Mouse (Mus musculus): ENCODE measurements around the gene Pds5a. TPM values are rescaled to one million over a fixed set of nuclear protein-coding genes. Genes with fewer than 3 reads are reported as not detected.
"Not testable (repeated sequence)": the region's sequence is repeated elsewhere in the genome, so short reads cannot be mapped to it uniquely, and the experiment has no call there.

Gene Pds5a
- polyA plus RNA-seq, 1 experiment from 2014 or later, result 73.2 TPM

GRCm38 (mm10) chr5:65700102-65700501, 2.0 kb upstream of the Pds5a start:
- peaks cover 9% of the 10 kb centered on the region for H3K4me1 ChIP-seq (replicated peaks; ENCODE audit: control insufficient read depth, insufficient read depth, low read length)
- no peak overlapping the region for H3K27ac ChIP-seq (ENCODE audit: low read depth, low read length)
- H3K9me3 ChIP-seq (ENCODE audit: control insufficient read depth, low read length), result no peaks in the 10 kb centered on the region
- 84% methylated on average over 5 of the region's 5 CpGs for WGBS
- H3K27me3 ChIP-seq (replicated peaks; ENCODE audit: control insufficient read depth, insufficient read depth, low read length), result no peaks in the 10 kb centered on the region
- H3K36me3 ChIP-seq (ENCODE audit: control insufficient read depth, insufficient read depth, low read length), result 0 out of 2 replicates have a peak, but pooled peaks cover 2% of the 10 kb centered on the region
- no peak overlapping the region for H3K4me2 ChIP-seq
- no peak for DNase-seq (ENCODE audit: low spot score)
- no peak overlapping the region for H3K9ac ChIP-seq (ENCODE audit: low read depth, low read length)
- no peak overlapping the region for H3K4me3 ChIP-seq (ENCODE audit: low read depth, low read length)
- no peak for ATAC-seq (replicated peaks; ENCODE audit: low FRiP score)

DNA sequence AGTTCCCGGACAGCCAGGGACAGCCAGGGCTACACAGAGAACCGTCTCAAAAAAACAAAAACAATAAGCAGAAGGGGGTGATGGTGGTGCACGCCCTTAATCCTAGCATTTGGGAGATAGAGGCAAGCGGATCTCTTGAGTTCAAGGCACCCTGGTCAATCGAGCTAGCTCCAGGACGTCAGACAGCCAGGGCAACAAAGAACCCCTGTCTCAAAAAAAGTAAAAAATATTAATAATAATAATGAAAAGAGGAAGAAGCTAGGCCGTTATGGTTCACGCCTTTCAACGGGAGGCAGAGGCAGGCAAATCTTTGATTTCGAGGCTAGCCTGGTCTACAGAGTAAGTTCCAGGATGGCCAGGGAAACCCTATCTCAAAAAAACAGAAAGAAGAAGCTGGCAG, 1.1 kb upstream of the Pds5a start:
- H3K4me3 ChIP-seq (ENCODE audit: low read depth, low read length), result peak overlapping the region; percentile 98
- peaks cover 13% of the 10 kb centered on the region for H3K4me1 ChIP-seq (replicated peaks; ENCODE audit: control insufficient read depth, insufficient read depth, low read length)
- H3K36me3 ChIP-seq (ENCODE audit: control insufficient read depth, insufficient read depth, low read length), result peaks cover 2% of the 10 kb centered on the region; the same call in 1 of the 2 replicates
- peak overlapping the region; percentile 99 for H3K27ac ChIP-seq (ENCODE audit: low read depth, low read length)
- peak overlapping the region; percentile 94 for H3K4me2 ChIP-seq
- no peaks in the 10 kb centered on the region for H3K27me3 ChIP-seq (replicated peaks; ENCODE audit: control insufficient read depth, insufficient read depth, low read length)
- H3K9me3 ChIP-seq (ENCODE audit: control insufficient read depth, low read length), result no peaks in the 10 kb centered on the region
- 64% methylated on average over 10 of the region's 10 CpGs for WGBS
- peak overlapping the region; percentile 99 for H3K9ac ChIP-seq (ENCODE audit: low read depth, low read length)
- DNase-seq (ENCODE audit: low spot score) (no peak), ATAC-seq (replicated peaks; ENCODE audit: low FRiP score) (no peak)

DNA sequence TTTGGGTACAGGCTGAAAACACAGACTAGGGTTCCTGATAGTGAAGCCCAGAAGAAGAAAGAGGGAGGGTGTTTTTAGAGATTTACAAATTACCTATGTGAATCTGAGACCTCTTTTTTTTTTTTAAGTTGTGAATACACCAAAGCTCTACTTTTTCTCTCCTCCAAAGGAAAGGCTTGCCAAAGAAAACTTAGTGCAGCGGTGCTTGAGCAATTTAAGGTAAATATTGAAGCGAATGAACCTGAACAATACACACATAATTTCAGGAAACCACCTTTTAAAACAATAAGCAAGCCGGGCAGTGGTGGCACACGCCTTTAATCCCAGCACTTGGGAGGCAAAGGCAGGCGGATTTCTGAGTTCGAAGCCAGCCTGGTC, 675 bp upstream of the Pds5a start:
- H3K4me3 ChIP-seq (ENCODE audit: low read depth, low read length), result peak overlapping the region; percentile 98
- no peaks in the 10 kb centered on the region for H3K27me3 ChIP-seq (replicated peaks; ENCODE audit: control insufficient read depth, insufficient read depth, low read length)
- H3K36me3 ChIP-seq (ENCODE audit: control insufficient read depth, insufficient read depth, low read length), result peaks cover 2% of the 10 kb centered on the region; the same call in 1 of the 2 replicates
- DNase-seq (ENCODE audit: low spot score), result no peak
- peak overlapping the region; percentile 99 for H3K27ac ChIP-seq (ENCODE audit: low read depth, low read length)
- H3K9me3 ChIP-seq (ENCODE audit: control insufficient read depth, low read length), result no peaks in the 10 kb centered on the region
- 27% methylated on average over 6 of the region's 6 CpGs for WGBS
- peak overlapping the region; percentile 94 for H3K4me2 ChIP-seq
- H3K4me1 ChIP-seq (replicated peaks; ENCODE audit: control insufficient read depth, insufficient read depth, low read length), result peaks cover 13% of the 10 kb centered on the region
- H3K9ac ChIP-seq (ENCODE audit: low read depth, low read length), result peak overlapping the region; percentile 99
- no peak for ATAC-seq (replicated peaks; ENCODE audit: low FRiP score)

- Histone ChIP-seq H3K4me1 (replicated peaks; ENCODE audit: control insufficient read depth, insufficient read depth, low read length) (peaks cover 13% of the 10 kb centered on the region), H3K9me3 (ENCODE audit: control insufficient read depth, low read length) (no peaks in the 10 kb centered on the region), H3K9ac (ENCODE audit: low read depth, low read length) (peak overlapping the region; percentile 99), H3K4me3 (ENCODE audit: low read depth, low read length) (peak overlapping the region; percentile 98), H3K27ac (ENCODE audit: low read depth, low read length) (peak overlapping the region; percentile 99), H3K4me2 (peak overlapping the region; percentile 94), H3K36me3 (ENCODE audit: control insufficient read depth, insufficient read depth, low read length) (peaks cover 2% of the 10 kb centered on the region; the same call in 1 of the 2 replicates), H3K27me3 (replicated peaks; ENCODE audit: control insufficient read depth, insufficient read depth, low read length) (no peaks in the 10 kb centered on the region)
- DNase-seq (ENCODE audit: low spot score) (peak; percentile 72), ATAC-seq (replicated peaks; ENCODE audit: low FRiP score) (peak; percentile 60)
- WGBS, result under 1% methylated on average over 43 of the region's 49 CpGs
These were observed 612 bp downstream of the Pds5a start for GRCm38 (mm10) chr5:65697486-65697835.

DNA sequence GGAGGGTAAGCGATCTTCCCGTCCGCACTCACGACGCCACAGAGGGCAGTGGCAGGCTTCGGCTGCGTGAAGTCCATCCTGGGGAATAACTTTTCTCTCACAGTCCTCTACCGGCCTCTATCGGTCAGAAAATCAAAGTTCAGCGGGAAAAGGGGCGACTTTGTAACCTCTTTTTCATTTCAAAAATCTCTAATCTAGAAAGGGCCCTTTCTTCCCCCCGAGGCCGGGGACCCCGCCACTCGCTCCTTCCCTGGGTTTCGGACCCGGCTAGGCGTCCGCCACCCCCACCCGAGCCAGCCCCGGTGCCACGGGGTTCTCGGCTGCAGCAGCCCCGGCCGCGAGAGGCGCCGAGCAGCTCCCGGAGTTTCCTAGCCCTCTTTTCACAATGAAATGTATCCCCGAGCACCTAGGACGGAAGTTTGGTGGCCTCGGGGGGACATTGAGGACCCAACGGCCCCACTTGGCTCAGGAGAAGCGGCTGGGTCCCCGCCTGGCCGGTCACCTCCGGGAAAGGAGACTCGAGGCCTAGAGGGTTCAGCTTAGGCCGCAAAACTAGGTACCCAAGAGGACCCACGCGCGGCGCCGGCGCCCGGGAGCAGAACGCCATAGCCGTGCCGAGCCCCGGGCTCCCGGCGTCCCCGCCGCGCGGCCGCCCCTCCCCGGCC, 1.1 kb downstream of the Pds5a start:
- Histone ChIP-seq H3K27ac (ENCODE audit: low read depth, low read length) (peak overlapping the region; percentile 99), H3K4me2 (peak overlapping the region; percentile 94), H3K27me3 (replicated peaks; ENCODE audit: control insufficient read depth, insufficient read depth, low read length) (no peaks in the 10 kb centered on the region), H3K4me1 (replicated peaks; ENCODE audit: control insufficient read depth, insufficient read depth, low read length) (peaks cover 13% of the 10 kb centered on the region), H3K4me3 (ENCODE audit: low read depth, low read length) (peak overlapping the region; percentile 98), H3K9ac (ENCODE audit: low read depth, low read length) (peak overlapping the region; percentile 99), H3K36me3 (ENCODE audit: control insufficient read depth, insufficient read depth, low read length) (peaks cover 2% of the 10 kb centered on the region; the same call in 1 of the 2 replicates), H3K9me3 (ENCODE audit: control insufficient read depth, low read length) (no peaks in the 10 kb centered on the region)
- ATAC-seq (replicated peaks; ENCODE audit: low FRiP score) (peak; percentile 23; the same call in 1 of the 2 replicates), DNase-seq (ENCODE audit: low spot score) (peak; percentile 69)
- under 1% methylated on average over 56 of the region's 58 CpGs for WGBS

- not testable (repeated sequence) for H3K4me3 ChIP-seq (ENCODE audit: low read depth, low read length); DNase-seq (ENCODE audit: low spot score)
- 90% methylated on average over 2 of the region's 3 CpGs for WGBS
These were observed 4.0 kb downstream of the Pds5a start for GRCm38 (mm10) chr5:65694076-65694475.

DNA sequence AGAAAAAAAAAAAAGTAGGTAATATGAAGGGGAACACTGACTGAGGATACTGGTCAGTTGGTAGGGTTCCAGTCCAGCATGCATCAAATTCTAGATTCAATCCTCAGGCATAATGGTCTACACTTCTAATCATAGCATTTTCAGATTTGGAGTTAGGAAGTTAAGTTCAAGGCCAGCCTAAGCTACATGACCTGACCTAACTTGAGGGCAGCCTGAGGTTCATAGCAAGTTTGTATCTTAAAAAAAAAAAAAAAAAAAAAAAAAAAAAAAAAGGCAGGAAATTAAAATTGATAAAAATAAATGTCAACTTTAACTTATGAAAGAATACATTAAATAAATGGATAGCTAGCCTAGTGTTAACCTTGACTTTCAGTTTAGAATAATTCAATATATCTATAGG, 5.1 kb downstream of the Pds5a start:
- Histone ChIP-seq H3K36me3 (ENCODE audit: control insufficient read depth, insufficient read depth, low read length) (peaks cover 6% of the 10 kb centered on the region; the same call in 1 of the 2 replicates), H3K4me2 (no peak overlapping the region), H3K4me3 (ENCODE audit: low read depth, low read length) (no peak overlapping the region), H3K4me1 (replicated peaks; ENCODE audit: control insufficient read depth, insufficient read depth, low read length) (peaks cover 13% of the 10 kb centered on the region), H3K9me3 (ENCODE audit: control insufficient read depth, low read length) (no peaks in the 10 kb centered on the region), H3K9ac (ENCODE audit: low read depth, low read length) (no peak overlapping the region), H3K27me3 (replicated peaks; ENCODE audit: control insufficient read depth, insufficient read depth, low read length) (no peaks in the 10 kb centered on the region), H3K27ac (ENCODE audit: low read depth, low read length) (no peak overlapping the region)
- DNase-seq (ENCODE audit: low spot score), result no peak
- no peak for ATAC-seq (replicated peaks; ENCODE audit: low FRiP score)

More at GRCm38 (mm10) chr5:65694076-65694475, 4.0 kb downstream of the Pds5a start:
- not testable (repeated sequence) for H3K4me2 ChIP-seq; H3K9ac ChIP-seq (ENCODE audit: low read depth, low read length); H3K9me3 ChIP-seq (ENCODE audit: control insufficient read depth, low read length); H3K27ac ChIP-seq (ENCODE audit: low read depth, low read length); ATAC-seq (replicated peaks; ENCODE audit: low FRiP score); H3K27me3 ChIP-seq (replicated peaks; ENCODE audit: control insufficient read depth, insufficient read depth, low read length); H3K36me3 ChIP-seq (ENCODE audit: control insufficient read depth, insufficient read depth, low read length)
- peaks cover 13% of the 10 kb centered on the region for H3K4me1 ChIP-seq (replicated peaks; ENCODE audit: control insufficient read depth, insufficient read depth, low read length)

GRCm38 (mm10) chr5:65688806-65689205, 9.3 kb downstream of the Pds5a start:
- no peak overlapping the region for H3K4me3 ChIP-seq (ENCODE audit: low read depth, low read length)
- H3K4me1 ChIP-seq (replicated peaks; ENCODE audit: control insufficient read depth, insufficient read depth, low read length), result no peaks in the 10 kb centered on the region
- 82% methylated on average over 3 of the region's 3 CpGs for WGBS
- DNase-seq (ENCODE audit: low spot score) (peak; percentile 30), ATAC-seq (replicated peaks; ENCODE audit: low FRiP score) (no peak)
- H3K27me3 ChIP-seq (replicated peaks; ENCODE audit: control insufficient read depth, insufficient read depth, low read length), result no peaks in the 10 kb centered on the region
- H3K9me3 ChIP-seq (ENCODE audit: control insufficient read depth, low read length), result no peaks in the 10 kb centered on the region
- H3K36me3 ChIP-seq (ENCODE audit: control insufficient read depth, insufficient read depth, low read length), result peaks cover 4% of the 10 kb centered on the region; the same call in 1 of the 2 replicates
- H3K9ac ChIP-seq (ENCODE audit: low read depth, low read length), result no peak overlapping the region
- H3K4me2 ChIP-seq, result no peak overlapping the region
- no peak overlapping the region for H3K27ac ChIP-seq (ENCODE audit: low read depth, low read length)

- WGBS, result 76% methylated on average over 3 of the region's 3 CpGs
These were observed 11.3 kb downstream of the Pds5a start for GRCm38 (mm10) chr5:65686806-65687205.

More at GRCm38 (mm10) chr5:65686806-65687205, 11.3 kb downstream of the Pds5a start:
- Histone ChIP-seq H3K4me1 (replicated peaks; ENCODE audit: control insufficient read depth, insufficient read depth, low read length) (no peaks in the 10 kb centered on the region), H3K4me2 (no peak overlapping the region), H3K27me3 (replicated peaks; ENCODE audit: control insufficient read depth, insufficient read depth, low read length) (no peaks in the 10 kb centered on the region), H3K36me3 (ENCODE audit: control insufficient read depth, insufficient read depth, low read length) (peaks cover 4% of the 10 kb centered on the region), H3K9me3 (ENCODE audit: control insufficient read depth, low read length) (no peaks in the 10 kb centered on the region), H3K9ac (ENCODE audit: low read depth, low read length) (no peak overlapping the region), H3K27ac (ENCODE audit: low read depth, low read length) (no peak overlapping the region), H3K4me3 (ENCODE audit: low read depth, low read length) (no peak overlapping the region)
- ATAC-seq (replicated peaks; ENCODE audit: low FRiP score) (no peak), DNase-seq (ENCODE audit: low spot score) (no peak)
